Mouse (Mus musculus): ENCODE results near the gene Mapk10. TPM values are rescaled to one million over a fixed set of nuclear protein-coding genes. Genes with fewer than 3 reads are reported as not detected.

The Mapk10 gene
- polyA plus RNA-seq, 1 experiment, result 0.07 TPM

DNA sequence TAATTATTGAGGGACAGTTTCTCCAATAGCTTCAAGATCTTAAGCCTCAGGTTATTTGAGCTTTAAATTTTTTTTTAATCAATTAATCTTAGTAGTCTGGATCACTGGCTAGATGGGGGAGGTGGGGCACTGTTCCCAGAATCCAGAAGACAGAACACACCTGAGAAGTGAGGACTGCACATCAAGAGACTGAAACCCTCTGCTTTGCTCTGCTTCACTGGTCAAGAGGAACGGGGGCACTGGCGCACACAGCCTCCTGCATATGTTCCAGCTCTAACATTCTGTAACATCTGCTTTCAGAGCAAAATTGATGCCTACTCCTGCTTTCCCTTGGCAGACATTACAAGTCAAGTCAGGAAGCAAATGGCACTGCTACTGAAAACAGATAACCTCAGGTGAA, 290.9 kb downstream of the Mapk10 start:
- Histone ChIP-seq H3K79me3 (ENCODE audit: low read depth) (no peaks in the 10 kb centered on the region), H3K4me3 (ENCODE audit: insufficient read depth, poor library complexity, severe bottlenecking) (no peak overlapping the region), H3ac (ENCODE audit: control insufficient read depth, insufficient read length, low read depth) (no peak overlapping the region), H3K36me3 (ENCODE audit: control insufficient read depth, insufficient read depth) (no peaks in the 10 kb centered on the region), H3K79me2 (ENCODE audit: control insufficient read depth, insufficient read depth) (no peaks in the 10 kb centered on the region), H3K27me3 (ENCODE audit: control insufficient read depth, insufficient read depth, insufficient read length) (no peaks in the 10 kb centered on the region)
- TF ChIP-seq FOSL1 (IDR thresholded peaks at IDR 0.05; ENCODE audit: insufficient read depth, low read length, poor library complexity, severe bottlenecking) (no peak), MYOG (IDR thresholded peaks at IDR 0.05; ENCODE audit: control insufficient read depth, extremely low read depth, insufficient read length) (no peak), CTCF (IDR thresholded peaks at IDR 0.05; ENCODE audit: control insufficient read depth, insufficient read depth, insufficient read length) (no peak), MYOD1 (IDR thresholded peaks at IDR 0.05; ENCODE audit: control insufficient read depth, insufficient read length, low read depth) (no peak), CEBPB (IDR thresholded peaks at IDR 0.05; ENCODE audit: low read depth) (no peak), MAX (IDR thresholded peaks at IDR 0.05) (no peak), USF1 (IDR thresholded peaks at IDR 0.05; ENCODE audit: low read depth) (no peak)

DNA sequence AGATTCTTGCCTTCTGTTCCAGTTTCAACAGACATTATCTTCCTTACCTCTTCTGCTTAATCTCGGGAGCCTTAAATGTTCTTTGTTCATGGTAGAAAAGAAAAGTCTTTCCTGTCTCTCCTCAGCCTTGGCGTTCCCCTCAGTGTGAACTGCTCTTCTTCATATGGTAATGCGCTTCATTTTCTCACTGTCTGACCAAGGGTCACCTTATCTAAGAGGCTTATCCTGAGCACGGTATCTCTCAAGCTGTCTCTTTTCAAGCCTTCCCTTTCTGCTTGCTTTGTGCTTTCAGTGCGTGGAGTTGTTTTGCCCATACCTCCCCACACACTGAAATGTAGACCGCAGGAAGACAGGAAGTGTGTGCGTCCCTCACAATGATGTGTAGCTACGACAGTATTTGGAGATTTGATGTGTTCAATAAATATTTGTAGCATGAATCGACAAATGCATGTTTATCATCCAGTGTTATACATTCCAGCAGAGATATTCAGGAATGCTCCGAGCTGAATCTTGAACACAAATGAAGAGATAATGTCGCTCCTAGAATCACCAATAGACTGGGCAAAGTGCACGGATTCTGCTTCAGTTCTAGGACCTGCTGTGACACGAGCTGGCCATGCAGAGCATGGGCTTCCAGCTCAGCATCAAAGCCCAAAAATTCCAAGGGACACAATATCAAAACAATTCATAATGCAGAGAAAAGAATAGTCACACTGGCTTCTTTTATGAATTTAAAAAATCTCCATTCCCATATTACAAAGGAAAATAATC, 305.5 kb downstream of the Mapk10 start:
- H3K79me2 ChIP-seq (ENCODE audit: control insufficient read depth, insufficient read depth), result no peaks in the 10 kb centered on the region
- H3K4me3 ChIP-seq (ENCODE audit: insufficient read depth, poor library complexity, severe bottlenecking), result no peak overlapping the region
- H3K36me3 ChIP-seq (ENCODE audit: control insufficient read depth, insufficient read depth), result no peaks in the 10 kb centered on the region
- no peaks in the 10 kb centered on the region for H3K79me3 ChIP-seq (ENCODE audit: low read depth)
- TF ChIP-seq MYOD1 (IDR thresholded peaks at IDR 0.05; ENCODE audit: control insufficient read depth, insufficient read length, low read depth) (no peak), USF1 (IDR thresholded peaks at IDR 0.05; ENCODE audit: low read depth) (no peak)
- H3ac ChIP-seq (ENCODE audit: control insufficient read depth, insufficient read length, low read depth), result no peak overlapping the region
- H3K27me3 ChIP-seq (ENCODE audit: control insufficient read depth, insufficient read depth, insufficient read length), result no peaks in the 10 kb centered on the region

DNA sequence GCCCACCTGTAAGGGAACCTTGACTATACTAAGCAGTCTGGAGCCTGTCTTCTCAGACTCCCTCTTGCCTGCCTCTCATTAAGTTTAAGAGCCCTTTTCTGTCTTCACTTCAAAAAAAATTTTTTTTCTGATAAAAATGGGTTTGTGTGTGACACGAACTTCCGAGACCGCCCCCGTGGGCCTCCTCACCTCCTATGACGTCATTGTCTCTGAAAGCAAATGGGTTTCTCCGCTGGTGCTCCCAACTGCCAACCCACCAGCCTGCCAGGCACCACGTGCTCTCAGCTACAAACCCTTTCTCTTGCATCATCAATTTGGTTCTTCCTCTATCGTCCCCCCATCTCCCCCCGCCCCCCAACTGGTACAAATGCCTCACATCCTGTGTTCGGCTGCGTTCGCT, 307.1 kb downstream of the Mapk10 start:
- Histone ChIP-seq H3K79me3 (ENCODE audit: low read depth) (no peaks in the 10 kb centered on the region), H3K79me2 (ENCODE audit: control insufficient read depth, insufficient read depth) (no peaks in the 10 kb centered on the region), H3K36me3 (ENCODE audit: control insufficient read depth, insufficient read depth) (no peaks in the 10 kb centered on the region), H3K27me3 (ENCODE audit: control insufficient read depth, insufficient read depth, insufficient read length) (no peaks in the 10 kb centered on the region), H3K4me3 (ENCODE audit: insufficient read depth, poor library complexity, severe bottlenecking) (no peak overlapping the region), H3ac (ENCODE audit: control insufficient read depth, insufficient read length, low read depth) (no peak overlapping the region)
- TF ChIP-seq CTCF (IDR thresholded peaks at IDR 0.05; ENCODE audit: control insufficient read depth, insufficient read depth, insufficient read length), result no peak
- TF ChIP-seq USF1 (IDR thresholded peaks at IDR 0.05; ENCODE audit: low read depth), result no peak
- TF ChIP-seq MAX (IDR thresholded peaks at IDR 0.05), result no peak
- TF ChIP-seq FOSL1 (IDR thresholded peaks at IDR 0.05; ENCODE audit: insufficient read depth, low read length, poor library complexity, severe bottlenecking), result no peak
- no peak for TF ChIP-seq MYOG (IDR thresholded peaks at IDR 0.05; ENCODE audit: control insufficient read depth, extremely low read depth, insufficient read length)
- no peak for TF ChIP-seq CEBPB (IDR thresholded peaks at IDR 0.05; ENCODE audit: low read depth)
- TF ChIP-seq MYOD1 (IDR thresholded peaks at IDR 0.05; ENCODE audit: control insufficient read depth, insufficient read length, low read depth), result no peak

DNA sequence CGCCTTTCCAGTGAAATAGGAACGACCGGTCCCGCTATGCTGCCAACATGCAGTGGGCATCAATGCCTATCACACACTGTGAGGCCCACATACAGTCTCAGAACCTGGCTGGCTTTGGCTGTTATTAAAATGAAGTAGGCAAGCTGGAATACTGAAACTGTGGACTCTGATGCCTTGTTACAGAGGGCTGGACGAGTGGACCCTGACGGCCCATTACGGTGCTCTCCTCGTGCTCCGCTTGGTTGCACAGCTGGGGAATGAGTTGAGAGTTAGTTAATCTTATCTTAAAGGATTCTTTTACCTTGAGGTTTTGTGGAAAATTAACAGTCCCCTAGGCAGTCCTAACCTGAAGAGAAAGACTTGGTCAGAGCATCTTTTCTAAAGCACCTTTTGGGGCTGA, 307.6 kb downstream of the Mapk10 start:
- Histone ChIP-seq H3K4me3 (ENCODE audit: insufficient read depth, poor library complexity, severe bottlenecking) (no peak overlapping the region), H3K79me2 (ENCODE audit: control insufficient read depth, insufficient read depth) (no peaks in the 10 kb centered on the region), H3K27me3 (ENCODE audit: control insufficient read depth, insufficient read depth, insufficient read length) (no peaks in the 10 kb centered on the region), H3K79me3 (ENCODE audit: low read depth) (no peaks in the 10 kb centered on the region), H3ac (ENCODE audit: control insufficient read depth, insufficient read length, low read depth) (no peak overlapping the region), H3K36me3 (ENCODE audit: control insufficient read depth, insufficient read depth) (no peaks in the 10 kb centered on the region)
- TF ChIP-seq MYOG (IDR thresholded peaks at IDR 0.05; ENCODE audit: control insufficient read depth, extremely low read depth, insufficient read length) (no peak), CEBPB (IDR thresholded peaks at IDR 0.05; ENCODE audit: low read depth) (no peak), MYOD1 (IDR thresholded peaks at IDR 0.05; ENCODE audit: control insufficient read depth, insufficient read length, low read depth) (no peak), FOSL1 (IDR thresholded peaks at IDR 0.05; ENCODE audit: insufficient read depth, low read length, poor library complexity, severe bottlenecking) (no peak), CTCF (IDR thresholded peaks at IDR 0.05; ENCODE audit: control insufficient read depth, insufficient read depth, insufficient read length) (no peak), USF1 (IDR thresholded peaks at IDR 0.05; ENCODE audit: low read depth) (no peak), MAX (IDR thresholded peaks at IDR 0.05) (no peak)

DNA sequence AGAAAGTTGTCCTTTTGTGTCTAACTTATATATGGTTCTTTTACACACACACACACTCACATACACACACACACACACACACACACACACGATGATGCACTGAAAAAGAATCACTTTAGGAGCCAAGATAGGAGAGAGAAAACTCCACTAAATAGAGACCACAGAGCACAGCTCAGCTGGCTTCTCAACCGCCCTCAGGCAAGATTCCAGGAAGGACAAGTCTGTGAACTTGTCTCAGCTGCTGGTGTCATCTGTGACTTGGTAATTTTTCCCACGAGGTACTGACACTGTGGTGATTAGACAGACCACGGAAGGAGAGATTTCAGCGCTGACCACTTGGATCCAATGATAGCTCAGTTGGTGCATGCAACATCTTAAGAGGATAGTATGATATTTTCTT, 310.0 kb downstream of the Mapk10 start:
- no peaks in the 10 kb centered on the region for H3K36me3 ChIP-seq (ENCODE audit: control insufficient read depth, insufficient read depth)
- H3K4me3 ChIP-seq (ENCODE audit: insufficient read depth, poor library complexity, severe bottlenecking), result no peak overlapping the region
- no peak for TF ChIP-seq MYOG (IDR thresholded peaks at IDR 0.05; ENCODE audit: control insufficient read depth, extremely low read depth, insufficient read length)
- no peak for TF ChIP-seq CTCF (IDR thresholded peaks at IDR 0.05; ENCODE audit: control insufficient read depth, insufficient read depth, insufficient read length)
- TF ChIP-seq MYOD1 (IDR thresholded peaks at IDR 0.05; ENCODE audit: control insufficient read depth, insufficient read length, low read depth), result no peak
- no peak for TF ChIP-seq MAX (IDR thresholded peaks at IDR 0.05)
- TF ChIP-seq USF1 (IDR thresholded peaks at IDR 0.05; ENCODE audit: low read depth), result no peak
- H3K27me3 ChIP-seq (ENCODE audit: control insufficient read depth, insufficient read depth, insufficient read length), result no peaks in the 10 kb centered on the region
- no peaks in the 10 kb centered on the region for H3K79me2 ChIP-seq (ENCODE audit: control insufficient read depth, insufficient read depth)
- H3ac ChIP-seq (ENCODE audit: control insufficient read depth, insufficient read length, low read depth), result no peak overlapping the region
- H3K79me3 ChIP-seq (ENCODE audit: low read depth), result no peaks in the 10 kb centered on the region

DNA sequence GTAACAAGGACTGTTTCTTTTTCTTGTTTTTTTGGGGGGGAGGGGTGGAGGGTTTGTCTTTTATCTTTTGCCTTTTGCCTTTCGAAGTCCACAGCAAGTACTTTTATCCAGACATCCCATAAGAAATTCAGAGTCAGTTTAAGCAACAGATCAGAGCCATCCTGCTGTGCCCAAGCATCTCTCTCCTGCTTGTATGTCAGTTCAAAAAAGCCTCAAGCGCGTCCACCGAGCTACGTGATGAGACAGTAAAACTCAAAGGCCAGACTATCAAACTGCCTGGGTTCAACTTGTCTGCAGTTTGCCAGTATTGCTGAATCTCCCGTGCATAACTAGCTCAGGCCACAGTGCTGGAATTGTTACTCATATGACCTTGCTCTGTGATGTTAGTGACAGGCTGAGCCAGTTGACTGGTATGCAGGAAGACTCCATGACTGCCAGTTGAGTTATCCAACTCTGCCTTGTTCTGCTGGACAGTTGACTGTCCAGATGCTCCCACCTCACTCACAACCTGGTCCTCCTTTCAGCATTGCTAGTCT, 311.4 kb downstream of the Mapk10 start:
- H3K36me3 ChIP-seq (ENCODE audit: control insufficient read depth, insufficient read depth), result no peaks in the 10 kb centered on the region
- H3ac ChIP-seq (ENCODE audit: control insufficient read depth, insufficient read length, low read depth), result no peak overlapping the region
- no peaks in the 10 kb centered on the region for H3K27me3 ChIP-seq (ENCODE audit: control insufficient read depth, insufficient read depth, insufficient read length)
- no peaks in the 10 kb centered on the region for H3K79me2 ChIP-seq (ENCODE audit: control insufficient read depth, insufficient read depth)
- TF ChIP-seq CEBPB (IDR thresholded peaks at IDR 0.05; ENCODE audit: low read depth), result no peak
- TF ChIP-seq FOSL1 (IDR thresholded peaks at IDR 0.05; ENCODE audit: insufficient read depth, low read length, poor library complexity, severe bottlenecking), result no peak
- TF ChIP-seq MYOG (IDR thresholded peaks at IDR 0.05; ENCODE audit: control insufficient read depth, extremely low read depth, insufficient read length), result no peak
- no peak for TF ChIP-seq MAX (IDR thresholded peaks at IDR 0.05)
- no peak for TF ChIP-seq CTCF (IDR thresholded peaks at IDR 0.05; ENCODE audit: control insufficient read depth, insufficient read depth, insufficient read length)
- TF ChIP-seq MYOD1 (IDR thresholded peaks at IDR 0.05; ENCODE audit: control insufficient read depth, insufficient read length, low read depth), result no peak
- no peak for TF ChIP-seq USF1 (IDR thresholded peaks at IDR 0.05; ENCODE audit: low read depth)
- no peaks in the 10 kb centered on the region for H3K79me3 ChIP-seq (ENCODE audit: low read depth)
- H3K4me3 ChIP-seq (ENCODE audit: insufficient read depth, poor library complexity, severe bottlenecking), result no peak overlapping the region
